Mouse (Mus musculus) adrenal gland, adult 8-10 months (tissue): Measurements from ENCODE around the gene Mvd. TPM values are rescaled to one million over a fixed set of nuclear protein-coding genes. Genes with fewer than 3 reads are reported as not detected.

Source experiments
- DNase-seq: peaks from one replicate; pipeline ENCODE4 v3.0.0; 2022
- total RNA-seq, 4 experiments: library from RNA; stranded (reverse); gene quantifications; 2 replicates each; pipeline ENCODE4 v1.2.4; 2022

Mvd gene
- total RNA-seq = 10 to 100 TPM; 16.7 to 33.1 (median 22.0) TPM

GRCm38 (mm10) chr8:122443262-122444006, at the start of gene Mvd:
Gene Mvd, minus strand, starts transcription at chr8:122443422.
- peak; percentile 100 for DNase-seq

GRCm38 (mm10) chr8:122488387-122488786, 45.2 kb upstream of the Mvd start:
- no peak for DNase-seq

DNA sequence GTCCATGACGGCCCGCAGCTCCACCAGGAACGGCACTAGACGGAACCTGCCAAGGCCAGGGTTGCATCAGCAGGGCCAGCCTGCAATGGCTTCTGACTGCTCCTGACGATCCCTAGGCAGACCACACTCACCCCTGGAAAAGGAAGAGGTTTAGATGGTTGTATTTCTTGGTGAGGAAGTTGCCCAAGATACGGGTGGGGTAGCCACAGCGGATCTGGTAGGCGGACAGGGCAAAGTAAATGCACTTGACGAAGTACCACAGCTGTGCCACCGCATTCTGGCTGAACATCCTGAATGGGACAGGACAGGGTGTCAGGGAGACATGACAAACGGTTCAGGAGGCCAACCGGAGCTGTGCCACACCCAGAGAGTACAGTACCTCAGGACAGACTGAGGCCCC, 41.6 kb upstream of the Mvd start:
- DNase-seq = no peak

GRCm38 (mm10) chr8:122483877-122484276, 40.7 kb upstream of the Mvd start:
- DNase-seq = no peak

GRCm38 (mm10) chr8:122482448-122482847, 39.2 kb upstream of the Mvd start:
- DNase-seq = no peak

- DNase-seq = peak; percentile 81
These were observed 32.5 kb upstream of the Mvd start, which contains the start of the genes Rnf166 and Ctu2 for GRCm38 (mm10) chr8:122475580-122476320. Gene Rnf166, minus strand, starts transcription at chr8:122476064. Gene Ctu2, plus strand, starts transcription at chr8:122476143.

GRCm38 (mm10) chr8:122474951-122475560, 31.8 kb upstream of the Mvd start:
- peak; percentile 64 for DNase-seq

DNA sequence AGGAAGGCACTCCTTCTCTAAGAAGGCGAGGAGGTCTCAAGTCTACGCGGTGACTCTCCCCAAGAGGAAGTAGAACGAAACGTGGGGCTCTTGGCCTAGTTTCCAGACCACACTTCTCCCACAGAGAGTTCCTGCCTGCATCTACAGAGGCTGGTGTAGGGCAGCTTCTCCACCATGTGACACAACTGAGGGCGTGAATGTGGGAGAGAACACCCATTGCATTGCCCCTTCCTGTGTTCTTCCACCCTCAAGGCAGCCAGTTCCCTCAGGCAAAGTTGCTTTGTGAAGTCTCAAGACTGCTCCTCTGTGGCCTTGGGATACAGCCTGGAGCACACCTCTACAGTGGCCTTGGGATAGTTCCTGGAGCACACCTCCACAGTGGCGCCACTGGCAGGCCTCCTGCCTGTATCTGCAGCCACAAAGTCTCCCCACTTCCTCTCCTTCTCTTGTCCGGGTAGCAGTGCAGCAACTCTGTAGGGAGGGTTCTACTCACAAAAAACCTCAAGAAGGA, 30.7 kb upstream of the Mvd start:
- DNase-seq = no peak

GRCm38 (mm10) chr8:122470691-122471090, 27.5 kb upstream of the Mvd start:
- no peak for DNase-seq

GRCm38 (mm10) chr8:122469965-122470364, 26.7 kb upstream of the Mvd start:
- DNase-seq = no peak

- DNase-seq = no peak
These were observed 26.2 kb upstream of the Mvd start for GRCm38 (mm10) chr8:122469407-122469806.

- no peak for DNase-seq
These were observed 24.6 kb upstream of the Mvd start for GRCm38 (mm10) chr8:122467816-122468215.

DNA sequence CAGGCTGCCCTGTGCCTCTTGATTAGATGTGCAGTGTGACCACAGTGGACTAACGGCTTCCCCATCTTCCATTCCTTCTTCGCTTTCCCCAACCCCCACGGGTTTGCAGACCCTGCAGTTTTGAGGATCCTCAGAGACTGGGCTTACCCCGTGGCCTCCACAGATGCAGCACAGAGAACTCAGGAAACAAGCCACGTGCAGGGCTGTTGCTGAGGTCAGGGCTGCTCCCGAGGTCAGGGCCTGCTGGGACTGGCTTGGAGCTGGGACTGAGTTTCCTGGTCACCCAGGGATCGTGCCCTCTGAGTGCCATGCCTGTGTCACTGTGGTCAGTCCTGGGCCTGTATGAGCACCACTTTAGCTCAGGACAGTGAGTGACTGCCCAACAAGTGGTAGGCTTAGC, 21.8 kb upstream of the Mvd start:
- peak; percentile 51 for DNase-seq

DNA sequence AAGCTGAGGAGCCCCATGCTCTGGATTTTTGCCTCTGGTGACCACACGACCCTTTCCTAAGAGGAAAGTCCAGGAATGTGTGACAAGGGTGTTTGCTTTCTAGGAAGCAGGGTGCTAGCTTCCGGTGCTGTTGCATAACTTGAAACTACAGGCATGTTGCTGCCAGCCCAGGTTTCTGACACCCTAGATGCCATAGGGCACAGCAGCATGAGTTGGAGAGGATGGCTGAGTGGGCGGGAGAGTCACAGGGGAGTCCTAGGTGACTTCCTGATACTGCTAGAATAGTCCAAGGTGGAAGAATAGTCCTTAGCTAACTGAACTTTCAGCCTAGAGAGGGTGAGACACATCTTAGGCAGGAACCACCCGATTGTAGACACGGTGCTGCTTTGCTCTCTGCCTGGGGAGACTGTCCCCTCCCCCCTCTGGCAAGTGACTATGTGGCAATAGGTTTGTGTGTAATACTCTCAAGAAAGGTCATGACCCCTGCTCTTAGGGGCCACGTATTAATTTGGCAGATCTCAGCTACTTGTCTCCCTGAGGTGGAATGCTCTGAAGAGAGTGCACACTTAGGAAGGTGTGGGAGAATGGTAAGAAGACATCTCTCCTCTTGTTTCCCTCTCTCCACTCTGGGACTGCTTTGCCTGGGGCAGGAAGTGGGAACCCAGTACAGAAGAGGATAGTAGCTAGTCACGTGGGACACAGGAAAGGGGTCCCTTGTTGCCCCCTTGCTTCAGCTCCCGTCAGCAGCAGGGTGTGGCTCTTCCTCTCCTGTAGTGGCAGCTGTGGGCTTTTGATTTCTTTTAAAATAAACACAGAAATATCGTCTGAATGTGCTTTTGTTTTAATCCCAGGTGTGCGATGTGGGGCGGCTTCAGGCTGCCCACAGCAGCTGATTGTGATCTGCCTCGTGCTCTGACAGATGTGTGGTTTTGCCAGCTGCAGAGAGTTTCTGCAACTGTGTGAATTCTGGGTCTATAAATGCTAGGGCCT, 20.7 kb upstream of the Mvd start:
- DNase-seq = no peak

- DNase-seq = no peak
These were observed 19.3 kb upstream of the Mvd start for GRCm38 (mm10) chr8:122462510-122462909.

DNA sequence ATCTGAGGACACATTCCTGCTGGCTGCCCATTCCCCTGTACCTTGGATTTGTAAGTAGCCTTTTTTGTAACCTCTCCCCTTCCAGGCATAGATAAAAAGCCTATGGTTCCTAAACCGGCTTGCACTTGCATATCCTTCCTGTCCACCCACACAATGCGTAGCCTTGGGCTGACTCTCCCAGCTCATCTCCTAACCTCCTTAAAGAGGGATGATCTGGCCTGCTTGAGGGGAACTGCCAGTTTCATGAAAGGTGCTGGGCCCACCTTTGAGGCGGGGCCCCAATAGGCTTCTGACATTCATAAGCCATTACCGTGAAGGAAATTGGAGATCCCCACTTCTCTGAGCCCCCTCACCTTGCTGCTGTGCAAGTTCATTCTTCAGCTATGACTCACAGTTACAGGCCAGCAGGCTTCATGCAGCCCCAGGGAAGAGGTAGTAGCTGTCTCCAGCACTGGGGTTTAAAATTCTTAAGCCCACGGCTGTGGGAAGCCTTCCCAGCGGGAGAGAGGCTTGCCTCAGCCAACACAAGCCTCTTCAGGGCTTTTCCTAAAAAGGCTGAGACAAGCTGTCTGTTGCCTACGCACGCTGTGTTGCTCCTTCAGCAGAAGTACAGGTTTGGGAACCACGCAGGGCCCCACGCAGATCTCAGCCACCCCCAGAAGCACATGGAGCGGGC, 18.4 kb upstream of the Mvd start:
- no peak for DNase-seq

- DNase-seq = no peak
These were observed 17.6 kb upstream of the Mvd start, which contains the start of gene Snai3 for GRCm38 (mm10) chr8:122460524-122461472. Gene Snai3, minus strand, starts transcription at chr8:122460733.

GRCm38 (mm10) chr8:122459990-122460389, 16.8 kb upstream of the Mvd start:
- no peak for DNase-seq

GRCm38 (mm10) chr8:122459218-122459900, 16.1 kb upstream of the Mvd start:
- no peak for DNase-seq
